Mouse (Mus musculus) ES-Bruce4 (cell line): ENCODE results near the gene Hsd17b1. TPM values are rescaled to one million over a fixed set of nuclear protein-coding genes. Genes with fewer than 3 reads are reported as not detected.

Experiments used
- H3K27ac ChIP-seq: 2 replicates; pipeline ENCODE4 v1.5.1; 2012; ENCODE audit warnings: low read length, inconsistent platforms; ENCODE audit not compliant: insufficient read depth
- H3K27me3 ChIP-seq: 2 replicates; pipeline ENCODE4 v1.6.1; 2012; ENCODE audit warnings: mild to moderate bottlenecking, low read length, inconsistent platforms; ENCODE audit not compliant: control insufficient read depth, poor library complexity, insufficient read depth, severe bottlenecking
- H3K36me3 ChIP-seq: 2 replicates; pipeline ENCODE4 v1.6.1; 2012; ENCODE audit warnings: inconsistent platforms, mild to moderate bottlenecking, low read length, moderate library complexity; ENCODE audit not compliant: control insufficient read depth, poor library complexity, insufficient read depth, severe bottlenecking
- H3K4me1 ChIP-seq: one replicate; pipeline ENCODE4 v1.8.1; 2011; ENCODE audit warnings: low read length; ENCODE audit not compliant: control insufficient read depth, insufficient read depth
- H3K4me3 ChIP-seq: 2 replicates; pipeline ENCODE4 v1.5.1; 2011; ENCODE audit warnings: low read depth, mild to moderate bottlenecking, low read length
- H3K9ac ChIP-seq: 2 replicates; pipeline ENCODE4 v1.6.1; 2012; ENCODE audit warnings: low read depth, mild to moderate bottlenecking, inconsistent platforms; ENCODE audit not compliant: poor library complexity, severe bottlenecking
- H3K9me3 ChIP-seq: replicated peaks from 2 replicates; pipeline ENCODE4 v1.6.1; 2012; ENCODE audit warnings: mild to moderate bottlenecking, low read length, inconsistent platforms; ENCODE audit not compliant: control insufficient read depth, poor library complexity, insufficient read depth, severe bottlenecking
- CTCF ChIP-seq: IDR thresholded peaks from one replicate; pipeline ENCODE4 v1.8.1; 2011; ENCODE audit warnings: low read depth, low read length
- EP300 ChIP-seq: IDR thresholded peaks from 2 replicates; pipeline ENCODE4 v1.6.1; 2011; ENCODE audit warnings: low read depth, low read length; ENCODE audit not compliant: insufficient read depth
- POLR2A ChIP-seq: IDR thresholded peaks from one replicate; pipeline ENCODE4 v1.8.1; 2011; ENCODE audit warnings: low read length; ENCODE audit not compliant: insufficient read depth
- polyA plus RNA-seq: library from polyadenylated mRNA; stranded (reverse); fragments of >200 nt; gene quantifications from 2 replicates; pipeline ENCODE4 v1.2.4, GENCODE M21; 2011; ENCODE audit warnings: low read depth; ENCODE audit not compliant: missing spikeins, insufficient read depth, insufficient read length

The Hsd17b1 gene
- polyA plus RNA-seq, 1 experiment = 1.0 TPM

- TF ChIP-seq POLR2A = no peak
- TF ChIP-seq CTCF = no peak
- no peak for TF ChIP-seq EP300
- H3K36me3 ChIP-seq = peaks cover 46% of the 10 kb centered on the region
- no peak overlapping the region for H3K4me3 ChIP-seq
- H3K27ac ChIP-seq = no peak overlapping the region
- no peaks in the 10 kb centered on the region for H3K9me3 ChIP-seq
- H3K9ac ChIP-seq = no peak overlapping the region
- H3K27me3 ChIP-seq = no peaks in the 10 kb centered on the region
- peaks cover 1% of the 10 kb centered on the region for H3K4me1 ChIP-seq
Observed at GRCm38 (mm10) chr11:101089931-101090330, 11.7 kb downstream of the Hsd17b1 start.

DNA sequence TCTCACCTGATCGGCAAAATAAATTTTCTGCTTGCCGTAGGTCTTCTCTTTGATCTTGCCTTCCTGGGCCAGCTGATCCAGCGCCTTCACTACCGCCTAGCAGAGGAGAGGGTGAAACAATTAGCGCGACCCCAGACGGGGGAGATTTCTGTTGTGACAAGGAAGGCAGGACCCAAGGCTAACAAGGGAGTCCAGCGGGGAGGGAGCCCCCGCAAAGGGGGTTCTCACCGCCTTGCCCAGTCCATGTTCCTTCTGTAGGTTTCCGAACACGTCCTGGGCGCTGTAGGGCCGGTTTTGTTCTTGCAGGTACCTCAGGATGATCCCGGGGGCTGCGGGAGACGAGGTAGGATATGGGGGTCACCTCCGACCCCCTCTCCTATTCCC, 16.7 kb downstream of the Hsd17b1 start:
- Histone ChIP-seq H3K4me1 (no peaks in the 10 kb centered on the region), H3K9me3 (no peaks in the 10 kb centered on the region), H3K9ac (peak overlapping the region; percentile 91), H3K36me3 (peaks cover 57% of the 10 kb centered on the region), H3K27me3 (no peaks in the 10 kb centered on the region), H3K27ac (no peak overlapping the region), H3K4me3 (peak overlapping the region; percentile 97)
- TF ChIP-seq CTCF = no peak
- no peak for TF ChIP-seq POLR2A
- TF ChIP-seq EP300 = no peak

- Histone ChIP-seq H3K4me1 (no peaks in the 10 kb centered on the region), H3K36me3 (peaks cover 57% of the 10 kb centered on the region), H3K27ac (peak within 1 kb of the TSS; percentile 55; the same call in 1 of the 2 replicates), H3K9me3 (no peaks in the 10 kb centered on the region), H3K9ac (peak within 1 kb of the TSS; percentile 91), H3K27me3 (no peaks in the 10 kb centered on the region), H3K4me3 (peak within 1 kb of the TSS; percentile 97)
- TF ChIP-seq POLR2A = no peak
- peak; percentile 70 for TF ChIP-seq CTCF
Observed at GRCm38 (mm10) chr11:101095314-101096024, 17.3 kb downstream of the Hsd17b1 start, which contains the start of gene Psmc3ip. Gene Psmc3ip (minus strand): TSS chr11:101095436.

GRCm38 (mm10) chr11:101098231-101098630, 20.0 kb downstream of the Hsd17b1 start:
- Histone ChIP-seq H3K9ac (no peak overlapping the region), H3K27ac (no peak overlapping the region), H3K4me1 (no peaks in the 10 kb centered on the region), H3K9me3 (no peaks in the 10 kb centered on the region), H3K27me3 (no peaks in the 10 kb centered on the region), H3K36me3 (peaks cover 50% of the 10 kb centered on the region), H3K4me3 (no peak overlapping the region)
- no peak for TF ChIP-seq EP300
- no peak for TF ChIP-seq POLR2A
- no peak for TF ChIP-seq CTCF

GRCm38 (mm10) chr11:101103011-101103410, 24.8 kb downstream of the Hsd17b1 start:
- no peak overlapping the region for H3K27ac ChIP-seq
- no peaks in the 10 kb centered on the region for H3K9me3 ChIP-seq
- TF ChIP-seq EP300 (no peak), CTCF (no peak), POLR2A (no peak)
- peaks cover 47% of the 10 kb centered on the region for H3K36me3 ChIP-seq
- H3K9ac ChIP-seq = no peak overlapping the region
- H3K27me3 ChIP-seq = no peaks in the 10 kb centered on the region
- no peaks in the 10 kb centered on the region for H3K4me1 ChIP-seq
- H3K4me3 ChIP-seq = no peak overlapping the region

DNA sequence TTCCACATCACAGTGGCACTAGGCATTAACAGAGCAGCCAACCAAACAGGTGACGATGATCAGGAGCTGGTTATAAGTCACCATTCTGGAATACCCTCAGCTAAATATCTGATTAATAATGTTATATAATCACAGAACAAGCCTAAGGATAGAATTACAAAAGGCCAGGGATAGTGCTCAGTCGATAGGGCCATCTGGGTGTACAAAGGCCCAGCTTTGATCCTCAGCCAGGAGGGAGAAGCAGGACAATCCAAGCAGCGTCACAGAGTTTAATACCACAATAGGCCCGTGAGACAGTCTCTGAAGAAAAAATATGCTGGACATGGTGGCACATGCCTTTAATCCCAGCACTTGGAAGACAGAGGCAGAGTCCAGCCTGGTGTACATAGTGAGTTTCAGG, 31.1 kb downstream of the Hsd17b1 start:
- no peak overlapping the region for H3K9ac ChIP-seq
- H3K36me3 ChIP-seq = peaks cover 3% of the 10 kb centered on the region; the same call in 1 of the 2 replicates

More for the DNA sequence above, 31.1 kb downstream of the Hsd17b1 start:
- no peaks in the 10 kb centered on the region; the same call in 1 of the 2 replicates for H3K9me3 ChIP-seq
- no peaks in the 10 kb centered on the region for H3K4me1 ChIP-seq
- TF ChIP-seq CTCF = no peak
- no peak for TF ChIP-seq POLR2A
- TF ChIP-seq EP300 = no peak
- no peak overlapping the region for H3K4me3 ChIP-seq
- H3K27me3 ChIP-seq = no peaks in the 10 kb centered on the region
- no peak overlapping the region for H3K27ac ChIP-seq
